Mouse (Mus musculus): ENCODE measurements at regions not wholly inside any gene's neighbourhood (a gene's known extent, or its start where the extent isn't known, plus 50 kb on each side); places are given as distances from the start of the nearest gene placed in this dataset.

- DNase-seq (ENCODE audit: low spot score in 2 of 2), result peak in 1 of 2 experiments; percentile 23
Measured at GRCm38 (mm10) chr1:35428126-35428840, 578.5 kb downstream of the Plekhb2 start.

DNA sequence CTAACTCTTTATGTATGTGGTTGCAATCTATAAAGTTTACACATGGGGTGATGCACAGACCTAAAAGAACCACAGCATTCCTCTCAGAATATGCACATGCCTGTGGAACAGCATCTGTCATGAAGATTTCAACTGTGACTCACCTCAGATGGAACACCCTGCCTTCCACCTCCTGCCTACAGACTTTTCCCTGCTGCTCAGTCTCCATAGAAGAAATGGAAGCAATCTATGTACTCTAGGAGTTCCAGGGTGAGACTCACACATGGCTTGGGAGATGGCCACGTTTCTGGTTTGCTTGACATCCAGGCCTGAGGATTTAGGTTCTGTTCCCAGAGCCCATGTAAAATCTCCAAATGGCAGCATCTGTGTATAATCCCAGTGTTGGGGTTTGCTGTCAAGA is 579.7 kb downstream of the Plekhb2 start:
- DNase-seq (ENCODE audit: low spot score in 2 of 2), result peak in 1 of 2 experiments; percentile 19

DNA sequence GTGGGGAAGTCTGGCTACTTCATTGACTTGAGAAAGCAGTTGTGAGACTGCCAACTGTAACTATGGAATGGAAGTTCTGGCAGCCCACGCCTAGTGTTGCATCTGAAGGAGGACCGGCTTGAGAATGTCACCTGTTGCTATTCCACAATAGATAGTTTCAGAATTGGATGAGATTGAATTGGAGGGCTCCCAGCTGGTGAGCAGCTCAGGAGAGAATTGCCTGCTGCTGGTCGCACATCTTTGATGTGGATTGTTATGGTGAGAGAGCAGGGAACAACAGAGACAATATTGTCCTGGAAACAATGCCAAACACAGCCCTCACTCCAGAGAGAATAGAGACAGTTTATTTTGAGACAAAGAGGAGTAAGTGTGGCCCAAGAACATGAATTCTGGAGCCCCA is 585.9 kb downstream of the Plekhb2 start:
- DNase-seq (ENCODE audit: low spot score in 2 of 2), result no peak

DNA sequence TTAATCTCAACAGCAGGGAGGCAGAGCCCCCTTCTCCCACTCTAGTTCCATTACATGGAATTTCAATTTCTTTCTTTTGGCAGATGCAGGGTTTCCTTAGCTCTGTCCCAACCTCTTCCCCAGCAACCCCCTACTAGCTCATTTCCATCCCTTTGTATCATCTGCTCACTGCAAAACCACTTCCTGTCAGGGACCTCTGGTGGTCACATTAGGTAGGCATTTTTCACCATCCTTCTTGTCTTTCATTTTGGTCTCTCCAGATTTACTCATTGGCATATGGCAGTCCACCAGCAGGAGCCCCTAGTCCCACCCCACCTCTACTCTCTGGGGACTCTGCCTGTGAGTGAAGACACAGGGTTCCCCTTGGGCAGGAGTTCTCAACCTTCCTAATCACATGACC is 597.6 kb downstream of the Plekhb2 start:
- peak in 1 of 2 experiments; percentile 17 for DNase-seq (ENCODE audit: low spot score in 2 of 2)

DNA sequence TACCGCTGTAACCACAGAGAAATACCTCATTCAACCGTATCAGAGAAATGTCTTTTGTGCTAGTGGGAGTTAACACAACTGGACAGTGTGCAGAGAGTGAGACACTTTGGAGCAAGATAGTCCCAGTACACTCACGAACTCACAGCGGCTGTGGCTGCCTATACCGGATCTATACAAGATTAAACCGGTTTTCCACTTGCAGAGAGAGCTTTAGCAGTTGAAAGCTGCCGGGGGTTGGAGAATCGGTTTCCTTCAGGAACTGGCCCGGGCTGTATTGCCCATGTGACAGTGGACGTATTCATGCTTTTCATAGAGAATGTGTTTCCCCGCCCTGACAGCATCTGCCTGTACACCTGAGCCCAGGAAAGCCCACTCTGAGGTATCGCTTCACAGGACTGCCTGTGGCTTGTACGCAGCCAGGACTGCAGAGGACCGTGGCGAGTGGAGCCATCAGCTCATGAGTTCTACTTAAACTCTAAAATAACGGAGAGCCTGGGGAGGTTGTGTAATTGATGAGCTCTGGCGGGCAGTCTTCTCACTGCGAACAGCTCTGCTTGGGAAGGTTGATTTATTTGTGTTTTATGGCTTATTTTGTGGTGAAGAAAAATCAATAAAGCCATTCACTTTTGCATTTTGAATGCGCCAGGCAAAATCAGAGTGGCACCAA is 602.8 kb downstream of the Plekhb2 start:
- DNase-seq (ENCODE audit: low spot score in 2 of 2), result no peak

DNA sequence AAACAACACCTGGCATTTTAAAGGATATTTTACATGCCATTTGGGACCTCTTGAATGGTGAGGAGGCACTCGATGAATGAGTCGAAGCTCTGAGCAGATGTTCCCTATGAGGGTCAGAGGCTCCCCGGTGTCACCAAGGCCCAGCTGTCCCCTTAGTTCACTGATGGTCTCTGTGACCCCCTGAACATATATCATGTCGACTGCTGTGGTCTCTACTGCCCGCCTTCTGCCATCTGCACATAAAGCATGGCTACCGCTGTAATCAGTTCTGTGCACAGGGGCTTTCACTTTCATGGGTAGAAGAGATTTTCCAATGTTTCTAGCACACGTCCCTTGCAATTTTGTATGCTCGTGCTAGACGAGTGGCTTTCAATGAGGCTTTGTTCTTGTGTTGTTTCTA is 607.8 kb downstream of the Plekhb2 start:
- no peak for DNase-seq (ENCODE audit: low spot score in 2 of 2)

GRCm38 (mm10) chr1:35465081-35465480 is 603.1 kb upstream of the Hs6st1 start:
- no peak for DNase-seq (ENCODE audit: low spot score in 2 of 2)

DNA sequence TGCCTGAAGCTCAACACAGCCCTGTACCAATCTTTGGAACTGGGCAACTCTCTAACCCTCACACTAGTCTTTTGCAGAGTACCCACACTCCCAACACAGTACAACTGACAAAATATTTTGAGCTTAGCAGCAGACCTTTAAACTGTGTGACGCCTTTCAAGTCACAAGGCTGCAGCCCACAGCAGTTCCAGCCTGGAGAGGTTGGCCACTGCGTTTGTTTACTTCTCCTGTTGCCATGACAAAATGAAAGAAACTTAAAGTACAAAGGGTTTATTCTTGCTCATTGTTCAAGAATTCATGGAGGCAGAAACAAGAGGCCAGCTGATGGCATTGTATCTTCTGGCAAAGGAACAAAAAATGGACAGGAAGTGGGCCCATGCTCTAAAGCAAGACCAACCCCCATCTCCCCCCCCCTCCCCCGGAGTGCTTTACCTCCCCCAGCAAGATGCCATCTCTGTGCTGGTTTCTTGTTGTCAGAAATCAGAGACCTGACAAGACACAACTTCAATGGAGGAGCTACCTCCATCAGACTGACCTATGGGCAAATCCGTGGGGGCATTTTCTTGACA is 598.9 kb upstream of the Hs6st1 start:
- DNase-seq (ENCODE audit: low spot score in 2 of 2), result no peak

- DNase-seq (ENCODE audit: low spot score in 2 of 2), result no peak
Measured at GRCm38 (mm10) chr1:35478262-35478661, 589.9 kb upstream of the Hs6st1 start.

GRCm38 (mm10) chr1:35495963-35496362 is 572.2 kb upstream of the Hs6st1 start:
- no peak for DNase-seq (ENCODE audit: low spot score in 2 of 2)

GRCm38 (mm10) chr1:35522951-35523350 is 545.2 kb upstream of the Hs6st1 start:
- no peak for DNase-seq (ENCODE audit: low spot score in 2 of 2)

DNA sequence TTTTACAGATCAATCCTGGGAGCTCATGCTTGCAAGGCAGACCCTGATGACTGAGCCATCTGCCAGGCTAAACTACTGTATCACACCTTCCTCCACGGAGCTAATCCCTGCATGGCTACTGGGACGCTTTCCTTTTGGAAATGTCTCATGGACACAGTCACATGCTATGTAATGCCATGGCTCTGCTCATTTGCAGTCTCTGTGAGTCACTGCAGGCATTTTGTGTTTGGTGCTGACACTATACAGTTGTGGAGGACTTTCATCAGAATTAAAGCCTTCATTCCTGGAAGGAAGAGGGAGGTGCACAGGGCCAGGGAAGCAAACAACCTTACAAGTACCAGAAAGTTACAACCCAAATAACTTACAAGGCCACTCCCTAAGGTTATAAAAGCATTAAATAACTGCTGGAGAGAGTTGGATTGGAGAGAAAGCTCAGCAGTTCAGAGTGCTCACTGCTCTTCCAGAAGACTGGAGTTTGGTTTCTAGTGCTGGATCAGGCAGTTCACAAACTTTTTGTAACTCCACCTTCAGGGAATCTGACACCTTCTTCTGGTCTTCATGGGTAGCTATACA is 544.3 kb upstream of the Hs6st1 start:
- no peak for DNase-seq (ENCODE audit: low spot score in 2 of 2)

- DNase-seq (ENCODE audit: low spot score in 2 of 2), result no peak
Measured at GRCm38 (mm10) chr1:35524788-35525187, 543.4 kb upstream of the Hs6st1 start.

DNA sequence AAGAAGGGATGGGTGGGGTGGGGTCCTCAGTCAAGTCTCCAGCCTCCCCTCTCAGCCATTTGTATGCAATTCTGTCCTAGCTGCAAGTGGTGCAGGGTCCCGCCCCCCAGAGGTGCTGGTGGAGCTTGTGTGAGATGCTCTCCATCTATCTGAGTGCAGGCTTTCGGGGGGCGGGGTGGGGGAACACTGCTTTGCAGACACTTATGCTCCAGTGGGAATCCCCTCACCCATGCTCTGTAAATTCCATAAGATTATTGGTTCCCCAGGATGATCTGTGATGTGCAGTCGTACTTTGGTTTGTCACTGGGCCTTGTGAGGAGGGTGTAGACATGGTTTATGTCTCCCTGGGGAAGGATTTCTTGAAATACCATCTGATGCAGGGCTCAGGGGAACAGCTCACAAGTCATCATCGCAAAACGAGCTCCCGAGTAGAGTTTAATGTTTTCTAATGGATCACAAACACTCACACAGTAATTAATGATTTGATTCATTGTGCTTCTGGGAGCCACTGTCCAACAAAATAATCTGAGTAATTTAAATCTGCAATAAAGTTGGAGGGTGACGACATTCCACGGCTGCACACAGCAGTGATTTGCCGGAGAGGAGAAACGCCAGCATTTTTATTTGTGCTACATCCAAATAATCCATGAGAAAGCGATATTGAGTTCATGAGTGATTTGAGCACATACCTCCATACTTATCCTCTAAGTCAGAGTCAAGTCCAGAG is 540.3 kb upstream of the Hs6st1 start:
- no peak for DNase-seq (ENCODE audit: low spot score in 2 of 2)

GRCm38 (mm10) chr1:35535470-35535869 is 532.7 kb upstream of the Hs6st1 start:
- no peak for DNase-seq (ENCODE audit: low spot score in 2 of 2)

- DNase-seq (ENCODE audit: low spot score in 2 of 2), result no peak
Measured at GRCm38 (mm10) chr1:35536276-35536675, 531.9 kb upstream of the Hs6st1 start.

GRCm38 (mm10) chr1:35548845-35549244 is 519.4 kb upstream of the Hs6st1 start:
- no peak for DNase-seq (ENCODE audit: low spot score in 2 of 2)

- no peak for DNase-seq (ENCODE audit: low spot score in 2 of 2)
Measured at GRCm38 (mm10) chr1:35551503-35551902, 516.7 kb upstream of the Hs6st1 start.

GRCm38 (mm10) chr1:35562786-35563185 is 505.4 kb upstream of the Hs6st1 start:
- no peak for DNase-seq (ENCODE audit: low spot score in 2 of 2)

DNA sequence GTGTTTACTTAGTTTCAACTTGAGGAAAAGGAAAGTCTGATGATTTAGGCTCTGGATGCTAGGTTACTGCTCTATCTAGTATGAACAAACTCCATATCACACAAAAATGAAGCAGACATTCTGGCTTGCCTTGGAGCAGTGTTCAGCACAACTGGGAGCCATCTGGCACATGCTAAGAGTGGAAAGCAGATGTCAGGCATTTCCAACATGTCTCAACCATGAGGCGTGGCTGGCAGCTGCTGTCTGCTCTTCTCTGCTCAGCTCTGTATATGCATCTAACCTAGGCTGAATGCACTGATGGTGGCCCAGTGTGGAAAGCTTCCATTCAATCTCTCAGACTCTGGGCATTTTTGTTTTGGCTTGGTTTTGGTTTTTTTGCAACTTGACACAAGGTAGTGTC is 493.0 kb upstream of the Hs6st1 start:
- DNase-seq (ENCODE audit: low spot score in 2 of 2), result no peak

DNA sequence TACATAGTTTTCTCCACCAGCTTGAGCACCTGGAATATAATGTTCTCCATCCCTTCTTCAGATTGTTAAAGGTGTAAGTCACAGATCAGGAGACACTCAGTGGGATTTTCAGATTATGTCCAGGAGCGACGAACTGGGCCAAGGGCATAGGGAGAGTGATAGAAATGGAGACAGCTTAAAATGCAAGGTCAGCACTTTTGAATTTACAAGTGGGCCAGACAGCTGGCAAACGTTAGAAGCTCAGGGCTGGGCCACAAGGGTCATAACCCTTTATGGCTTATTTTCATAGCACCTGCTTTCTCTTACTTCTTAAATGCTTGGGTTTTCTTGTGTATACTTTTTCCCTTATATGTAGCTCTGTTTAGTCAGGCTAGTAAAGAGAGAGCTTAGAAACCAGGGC is 488.8 kb upstream of the Hs6st1 start:
- DNase-seq (ENCODE audit: low spot score in 2 of 2), result no peak

GRCm38 (mm10) chr1:35579992-35580391 is 488.2 kb upstream of the Hs6st1 start:
- no peak for DNase-seq (ENCODE audit: low spot score in 2 of 2)
